Mouse (Mus musculus) bone marrow macrophage, adult 2 months (primary cell): Measurements from ENCODE around the gene Ttyh3.

ENCODE experiments used
- CTCF ChIP-seq: IDR thresholded peaks from 2 replicates; pipeline ENCODE4 v1.5.1; 2012; ENCODE audit warnings: low read depth, mild to moderate bottlenecking, low read length, moderate library complexity
- POLR2A ChIP-seq: IDR thresholded peaks from 2 replicates; pipeline ENCODE4 v1.6.1; 2012; ENCODE audit warnings: mild to moderate bottlenecking, low read depth, low read length, borderline replicate concordance

GRCm38 (mm10) chr5:140639312-140639711 lies 9.5 kb downstream of the Ttyh3 start:
- TF ChIP-seq CTCF, result no peak
- TF ChIP-seq POLR2A, result no peak
